Mouse (Mus musculus) brain, embryonic 18.5 days (tissue): Measurements from ENCODE around the gene Plekhm2.

Experiments
- DNase-seq: peaks from one replicate; pipeline ENCODE4 v3.0.0-alpha.2; 2012; ENCODE audit warnings: low read depth, low spot score

Gene Plekhm2

DNA sequence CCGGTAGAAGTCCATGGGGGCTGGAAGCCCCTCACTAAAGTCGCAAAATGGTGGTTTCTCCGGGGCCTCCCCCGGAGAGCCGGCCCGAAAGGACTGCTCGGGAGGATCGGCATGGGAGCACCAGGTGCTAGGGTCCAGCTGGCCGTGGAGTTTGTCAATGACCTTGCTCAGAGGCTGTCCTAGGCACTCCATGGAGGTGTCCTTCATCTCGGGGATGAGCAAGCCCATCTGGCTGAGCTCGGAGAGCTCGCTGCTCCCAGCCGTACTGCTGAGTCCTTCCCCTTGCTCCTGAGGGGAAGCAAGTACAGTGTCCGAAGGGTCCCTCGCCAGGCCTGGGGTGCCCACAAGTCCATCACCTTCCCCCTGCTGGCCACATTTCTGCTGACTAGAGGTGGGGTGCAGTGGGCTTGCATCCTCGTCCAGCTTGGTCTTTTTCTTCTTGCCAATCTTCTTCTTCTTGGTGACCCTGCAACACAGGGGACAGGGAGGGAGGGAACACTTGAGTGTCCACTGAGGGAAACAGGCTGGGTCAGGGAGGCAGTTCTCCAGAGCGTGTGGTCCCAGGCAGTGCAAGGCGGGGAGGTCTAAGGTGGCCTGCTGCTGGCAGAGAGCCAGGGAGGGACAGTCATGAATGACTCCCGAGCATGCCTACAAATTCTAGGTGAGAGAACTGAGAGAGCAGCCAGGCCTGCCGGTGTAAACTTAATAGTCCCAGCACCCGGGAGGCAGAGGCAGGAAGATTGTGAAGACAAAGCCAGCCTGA lies 32.4 kb downstream of the Plekhm2 start:
- DNase-seq: no peak

- DNase-seq: no peak
Measured at GRCm38 (mm10) chr4:141631250-141631649, 33.4 kb downstream of the Plekhm2 start.

- no peak for DNase-seq
Measured at GRCm38 (mm10) chr4:141630021-141630420, 34.7 kb downstream of the Plekhm2 start.

DNA sequence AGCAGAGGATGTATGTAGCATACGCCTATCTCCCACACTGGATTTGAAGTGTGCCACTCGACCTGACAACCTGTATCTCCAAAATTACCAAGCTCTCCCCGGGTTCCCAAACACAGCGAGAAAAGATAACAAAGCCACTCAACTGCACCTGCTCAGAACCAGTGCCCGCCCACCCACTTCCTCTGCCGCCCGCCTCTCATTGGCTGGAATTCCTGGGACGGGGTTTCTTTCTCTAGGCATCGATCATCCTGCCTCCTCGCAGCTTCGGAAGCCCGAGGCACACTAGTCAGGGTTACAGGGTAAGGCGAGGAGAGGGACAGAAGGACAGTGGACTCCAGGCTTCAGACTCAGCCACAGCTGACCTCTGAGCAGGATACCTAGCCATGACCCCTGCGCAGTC lies 36.0 kb downstream of the Plekhm2 start:
- no peak for DNase-seq

DNA sequence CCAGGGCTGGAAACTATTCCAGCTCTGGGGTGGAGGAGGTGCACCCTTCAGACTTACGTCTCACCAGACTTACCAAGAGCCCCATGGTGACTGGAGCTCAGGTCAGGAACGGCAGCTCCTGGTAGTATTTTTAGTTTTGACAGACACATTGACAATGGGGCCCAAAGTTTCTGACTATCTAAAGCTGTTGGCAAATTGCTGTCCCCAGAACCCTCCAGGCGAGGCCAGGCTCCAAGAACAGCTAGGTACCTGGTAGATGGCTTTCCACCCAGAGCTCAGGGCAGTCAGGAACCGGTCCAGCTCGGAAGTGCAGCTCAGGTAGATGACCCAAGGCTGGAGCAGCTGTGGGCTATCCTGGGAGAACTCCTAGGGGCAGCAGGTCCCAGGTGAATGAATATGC lies 37.2 kb downstream of the Plekhm2 start:
- DNase-seq: no peak

DNA sequence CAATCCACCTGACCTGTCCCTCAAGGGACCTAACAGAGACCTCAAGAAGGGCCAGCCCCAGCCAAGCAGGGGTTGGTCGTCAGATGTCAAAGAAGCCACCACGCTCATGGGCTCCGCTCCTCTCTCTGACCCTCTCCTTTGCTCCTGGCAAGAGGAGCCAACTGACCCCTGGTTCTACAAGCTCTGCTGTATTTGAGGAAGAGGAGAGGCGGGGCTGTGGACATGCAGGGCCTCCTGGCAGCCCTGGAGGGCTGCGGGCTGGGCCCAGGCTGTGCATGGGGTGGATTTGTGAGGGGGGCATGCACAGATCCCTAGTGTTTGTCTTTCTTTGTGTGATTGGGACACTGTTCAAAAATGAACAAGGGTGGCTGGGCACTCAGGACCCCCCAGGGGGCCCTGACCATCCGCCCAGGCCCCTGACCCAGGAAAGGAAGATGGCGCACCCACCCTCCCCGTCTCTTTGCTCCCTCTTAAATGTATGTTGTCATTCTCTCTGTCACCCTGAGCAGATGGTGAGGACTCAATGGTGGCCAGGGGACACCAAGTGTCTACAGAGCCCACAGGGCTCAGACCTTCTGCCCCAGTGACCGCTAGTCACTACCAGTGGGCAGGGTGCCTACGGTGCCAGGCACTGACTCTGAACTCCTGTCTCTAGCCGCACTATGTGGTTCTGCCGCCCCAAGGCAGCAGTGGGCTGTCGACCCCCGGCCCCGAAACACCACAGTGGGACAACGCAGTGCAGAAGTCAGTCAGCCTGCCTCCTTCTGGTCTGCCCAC lies 38.7 kb downstream of the Plekhm2 start:
- no peak for DNase-seq

- no peak for DNase-seq
Measured at GRCm38 (mm10) chr4:141624983-141625773, 39.5 kb downstream of the Plekhm2 start.

GRCm38 (mm10) chr4:141624134-141624533 lies 40.6 kb downstream of the Plekhm2 start:
- no peak for DNase-seq

GRCm38 (mm10) chr4:141623666-141624065 lies 41.0 kb downstream of the Plekhm2 start, which contains the start of gene Slc25a34:
Gene Slc25a34, minus strand, starts transcription at chr4:141623821.
- no peak for DNase-seq

DNA sequence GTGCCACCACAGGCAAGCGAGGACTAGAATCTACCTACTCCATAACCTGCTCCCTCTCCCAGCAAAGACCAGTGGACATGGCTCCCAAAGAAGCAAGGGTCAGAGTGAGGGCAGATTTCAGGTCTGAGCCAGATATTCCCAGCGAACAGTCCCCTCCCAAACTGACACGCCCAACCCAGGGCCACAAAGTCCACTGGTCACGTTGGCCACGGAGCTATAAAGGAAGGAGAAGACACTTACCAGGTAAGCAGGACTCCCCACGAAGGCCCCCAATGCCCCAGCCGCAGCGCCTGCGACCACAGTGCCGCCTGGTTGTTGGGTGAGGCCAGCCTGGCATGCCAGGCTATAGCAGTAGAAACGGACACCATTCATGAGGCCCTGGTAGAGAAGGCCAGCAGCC lies 41.7 kb downstream of the Plekhm2 start:
- no peak for DNase-seq

DNA sequence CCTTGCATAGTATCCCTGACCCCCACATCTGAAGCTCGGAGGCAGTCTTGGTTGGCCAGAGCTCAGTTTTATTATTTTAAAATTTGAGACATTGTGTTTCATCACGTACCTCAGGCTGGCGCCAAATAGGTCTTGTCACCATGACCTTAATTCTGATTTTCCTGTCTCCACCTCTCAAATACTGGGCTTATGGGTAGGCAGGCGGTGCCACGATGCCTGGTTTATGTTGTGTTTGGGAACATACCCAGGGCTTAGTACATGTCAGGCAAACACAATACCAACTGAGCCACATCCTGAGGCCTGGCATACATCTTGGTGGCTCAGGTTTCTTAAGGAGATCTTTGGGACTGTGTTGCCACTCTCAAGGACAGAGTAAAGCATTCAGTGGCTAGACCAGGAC lies 42.1 kb downstream of the Plekhm2 start:
- DNase-seq: no peak

GRCm38 (mm10) chr4:141622091-141622490 lies 42.6 kb downstream of the Plekhm2 start:
- no peak for DNase-seq

DNA sequence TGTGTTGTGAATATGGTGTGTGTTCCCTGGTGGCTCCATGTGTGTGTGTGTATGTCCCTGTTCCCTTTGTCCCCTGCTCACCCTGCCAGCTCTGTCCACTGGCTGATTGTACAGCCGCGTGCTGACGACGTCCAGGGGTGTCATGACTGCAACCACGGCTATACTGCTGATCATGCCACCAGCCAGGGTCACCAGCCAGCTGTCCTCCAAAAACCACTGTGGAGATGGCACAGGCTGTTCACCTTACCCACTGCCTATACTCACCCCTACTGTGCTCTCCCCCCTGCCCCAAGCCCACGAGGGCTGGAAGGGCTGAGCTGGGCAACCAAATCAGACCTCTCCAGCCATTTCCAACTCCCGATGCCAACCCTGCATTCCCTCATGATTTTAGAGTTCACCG lies 43.4 kb downstream of the Plekhm2 start:
- no peak for DNase-seq

DNA sequence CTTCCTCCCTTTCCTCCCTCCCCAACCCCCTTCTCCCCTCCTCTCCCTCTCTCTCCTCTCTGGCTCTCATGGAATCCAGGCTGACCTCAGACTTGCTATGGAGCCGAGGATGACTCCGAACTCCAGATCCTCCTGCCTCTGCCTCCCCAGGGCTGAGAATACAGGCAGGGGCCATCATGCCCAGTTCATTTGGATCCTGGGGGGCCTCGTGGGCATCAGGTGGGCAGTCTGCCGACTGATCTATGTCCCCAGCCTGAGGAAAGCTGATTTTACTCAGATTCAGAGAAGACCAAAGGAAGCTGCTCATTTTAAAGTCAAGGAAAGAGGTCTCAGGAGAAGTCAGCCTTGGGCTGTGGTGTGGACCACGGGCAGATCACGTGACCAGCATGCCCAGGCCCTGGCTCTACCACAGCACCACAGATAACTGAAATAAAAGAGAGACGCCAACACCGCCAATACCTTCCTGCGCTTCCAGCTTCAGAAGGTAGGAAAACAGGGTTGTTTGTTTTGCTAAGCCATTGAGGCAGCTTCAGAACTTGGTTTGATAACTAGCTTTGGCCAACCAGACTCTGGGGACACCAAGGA lies 45.3 kb downstream of the Plekhm2 start:
- DNase-seq: no peak

GRCm38 (mm10) chr4:141618565-141619243 lies 46.0 kb downstream of the Plekhm2 start, which contains the start of gene Tmem82:
Gene Tmem82, minus strand, starts transcription at chr4:141618633.
- DNase-seq: no peak

DNA sequence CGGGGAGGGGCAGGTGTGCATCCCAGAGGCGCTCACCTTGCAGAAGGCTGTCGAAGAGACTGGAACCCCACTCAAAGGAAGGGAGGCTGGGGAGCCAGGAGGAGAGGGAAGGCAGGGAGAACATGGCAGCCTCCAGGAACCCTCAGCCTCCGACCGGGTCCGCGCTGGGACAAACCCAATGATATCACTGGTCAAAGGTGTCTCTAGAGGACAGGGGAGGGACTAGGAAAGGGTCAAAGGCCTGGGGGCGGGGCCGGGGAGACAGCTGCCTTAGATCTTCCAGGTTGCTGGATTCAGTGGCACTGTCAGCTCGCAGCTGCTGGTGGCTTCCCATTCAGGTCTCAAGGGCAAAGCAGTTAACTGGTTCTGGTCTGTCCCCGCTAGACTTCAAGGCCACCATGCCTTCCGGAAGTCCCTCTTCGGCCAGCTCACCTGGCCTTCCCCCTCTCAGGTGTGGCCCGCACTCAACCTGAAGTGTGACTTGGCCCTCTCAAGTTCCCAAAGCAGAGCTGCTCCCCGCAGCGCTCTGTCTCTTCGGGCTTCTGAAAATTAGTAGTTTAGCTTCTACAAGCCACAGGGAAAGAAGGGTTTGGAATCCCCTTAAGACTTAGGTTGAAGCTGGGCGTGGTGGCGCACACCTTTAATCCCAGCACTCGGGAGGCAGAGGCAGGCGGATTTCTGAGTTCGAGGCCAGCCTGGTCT lies 46.7 kb downstream of the Plekhm2 start:
- no peak for DNase-seq

DNA sequence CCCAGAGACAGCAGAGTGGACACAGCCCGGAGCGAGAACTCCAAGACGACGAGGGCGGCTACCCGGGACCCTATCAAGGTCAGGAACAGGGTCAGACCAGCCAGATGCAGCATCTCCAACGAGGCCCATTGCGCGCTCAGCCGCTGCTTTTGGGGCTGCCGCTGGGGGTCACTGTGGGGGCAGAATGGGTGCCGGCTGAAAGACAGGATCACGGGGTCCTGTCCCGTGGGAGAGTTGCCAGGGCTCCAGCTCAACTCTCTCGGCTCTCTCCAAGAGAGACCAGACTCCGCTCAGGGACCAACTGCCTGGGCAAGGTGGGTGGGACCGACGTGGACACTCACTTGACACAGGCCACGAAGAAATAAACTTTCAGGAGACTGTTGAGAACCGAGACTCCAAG lies 47.4 kb downstream of the Plekhm2 start:
- no peak for DNase-seq

DNA sequence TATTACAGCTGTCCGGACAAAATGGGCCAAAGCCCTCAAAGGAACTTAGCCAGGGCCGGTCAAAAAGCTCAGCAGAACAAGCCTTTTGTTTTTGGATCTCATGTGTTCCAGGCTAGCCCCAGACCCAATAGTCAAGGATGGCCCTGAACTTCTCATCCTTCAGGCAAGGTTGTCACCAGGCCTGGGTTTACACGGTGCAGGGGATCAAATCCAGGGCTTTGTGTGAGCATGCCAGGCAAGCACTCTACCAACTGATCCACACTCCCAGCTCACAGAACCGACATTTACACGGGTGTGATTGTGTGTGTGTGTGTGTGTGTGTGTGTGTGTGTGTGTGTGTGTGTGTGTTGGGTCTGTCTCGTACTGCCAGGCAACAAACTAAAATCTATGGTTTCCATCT lies 47.9 kb downstream of the Plekhm2 start:
- DNase-seq: no peak

GRCm38 (mm10) chr4:141614946-141615345 lies 49.8 kb downstream of the Plekhm2 start:
- DNase-seq: no peak

- DNase-seq: no peak
Measured at GRCm38 (mm10) chr4:141609538-141609937, 55.2 kb downstream of the Plekhm2 start.

DNA sequence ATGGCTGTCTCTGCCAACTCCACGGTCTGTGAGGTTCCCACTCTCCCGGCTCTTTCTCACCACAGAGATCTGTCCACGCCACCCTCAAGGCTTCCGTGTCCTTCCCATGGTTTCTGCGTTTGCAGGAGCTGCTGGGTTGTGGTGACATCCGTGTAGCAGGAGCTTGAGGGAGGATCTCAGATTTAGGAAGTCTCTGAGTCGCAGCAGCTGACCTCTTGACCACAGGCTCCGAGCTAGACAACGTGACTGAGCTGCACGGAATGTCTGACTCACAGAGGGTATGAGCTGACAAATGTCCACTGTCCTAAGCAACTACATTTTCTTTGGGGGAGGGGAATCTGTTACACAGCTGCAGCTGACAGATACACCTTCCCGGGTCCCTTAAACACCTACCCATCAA lies 58.8 kb downstream of the Plekhm2 start, which contains the start of gene Fblim1:
Gene Fblim1, minus strand, starts transcription at position 236 of the 400 bp plus-strand sequence.
- no peak for DNase-seq
